Mouse (Mus musculus): ENCODE measurements around the gene Shisa6. TPM values are rescaled to one million over a fixed set of nuclear protein-coding genes. Genes with fewer than 3 reads are reported as not detected.

Shisa6 gene
- total and polyA plus RNA-seq, 3 experiments: not detected

DNA sequence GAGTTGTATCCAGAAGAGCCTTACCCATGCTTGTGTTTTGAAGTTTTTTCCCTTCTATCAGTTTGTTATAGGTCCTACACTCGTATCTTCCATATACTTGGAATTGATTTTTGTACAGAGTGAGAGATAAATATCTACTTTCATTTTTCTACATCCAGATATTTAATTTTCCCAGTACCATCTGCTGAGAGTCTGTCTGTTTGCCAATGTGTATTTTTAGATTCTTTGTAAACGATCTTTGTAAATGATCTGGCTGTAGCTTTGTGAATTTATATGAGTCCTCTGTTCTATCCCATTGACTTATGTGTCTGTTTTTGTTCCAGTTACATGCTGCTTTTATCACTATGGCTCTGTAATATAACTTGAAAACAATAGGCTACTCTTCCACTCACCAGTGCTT is 348.0 kb downstream of the Shisa6 start:
- dilution Hi-C loops (cut with MboI; ENCODE audit: extremely low pct_ligation_motif_present, extremely low pct_unique_long_range_greater_than_20kb, low sequenced_read_pairs): no loop called here
- Histone ChIP-seq H3K79me2 (replicated peaks; ENCODE audit: control insufficient read depth, extremely low read depth, insufficient read depth, poor library complexity, severe bottlenecking) (no peaks in the 10 kb centered on the region), H3K27ac (ENCODE audit: insufficient read depth, low read depth) (no peak overlapping the region), H3K9me3 (replicated peaks; ENCODE audit: low read length) (no peaks in the 10 kb centered on the region), H3K9ac (ENCODE audit: insufficient read depth, low read depth) (no peak overlapping the region), H3K27me3 (replicated peaks) (peaks cover 4% of the 10 kb centered on the region), H3K4me2 (ENCODE audit: insufficient read depth, low read depth, poor library complexity, severe bottlenecking) (no peak overlapping the region), H3K36me3 (replicated peaks in 1 of 2; ENCODE audit: control insufficient read depth in 1 of 2, insufficient read depth in 1 of 2, low read length in 1 of 2) (no peaks in the 10 kb centered on the region), H3K4me3 (replicated peaks in 1 of 3; ENCODE audit: low read depth in 2 of 3, low read length in 2 of 3, poor library complexity in 1 of 3) (no peak overlapping the region), H3K4me1 (ENCODE audit: control insufficient read depth in 1 of 2, insufficient read depth in 2 of 2) (no peaks in the 10 kb centered on the region)
- DNase-seq (ENCODE audit: extremely low read depth): no peak
- in situ Hi-C loops (cut with MboI; ENCODE audit: low pct_ligation_motif_present, low pct_unique_long_range_greater_than_20kb, low sequenced_read_pairs): no loop called here
- no peak for TF ChIP-seq MAFK (IDR thresholded peaks at IDR 0.05; ENCODE audit: insufficient replicate concordance, low read length)
- no peak for TF ChIP-seq TCF12 (IDR thresholded peaks at IDR 0.05; ENCODE audit: low read depth, low read length)
- no peak for TF ChIP-seq ZC3H11A (IDR thresholded peaks at IDR 0.05; ENCODE audit: low read depth, low read length)
- TF ChIP-seq RCOR1 (conservative IDR thresholded peaks at IDR 0.05; ENCODE audit: low read depth, low read length): no peak
- TF ChIP-seq CHD2 (IDR thresholded peaks at IDR 0.05; ENCODE audit: low read length): no peak
- no peak for TF ChIP-seq E2F4 (IDR thresholded peaks at IDR 0.05; ENCODE audit: insufficient replicate concordance, low read depth, low read length)
- TF ChIP-seq JUN (IDR thresholded peaks at IDR 0.05; ENCODE audit: insufficient read depth, low read depth, low read length): no peak
- no peak for TF ChIP-seq MAZ (IDR thresholded peaks at IDR 0.05; ENCODE audit: low read depth, low read length)
- no peak for TF ChIP-seq USF1 (IDR thresholded peaks at IDR 0.05; ENCODE audit: low read depth, low read length)
- TF ChIP-seq ZKSCAN1 (IDR thresholded peaks at IDR 0.05; ENCODE audit: borderline replicate concordance, low read depth, low read length): no peak
- no peak for TF ChIP-seq CHD1 (IDR thresholded peaks at IDR 0.05; ENCODE audit: low read depth, low read length)

- dilution Hi-C loops (cut with MboI; ENCODE audit: extremely low pct_ligation_motif_present, extremely low pct_unique_long_range_greater_than_20kb, low sequenced_read_pairs) (no loop called here), in situ Hi-C loops (cut with MboI; ENCODE audit: low pct_ligation_motif_present, low pct_unique_long_range_greater_than_20kb, low sequenced_read_pairs) (no loop called here)
- Histone ChIP-seq H3K9ac (ENCODE audit: insufficient read depth, low read depth) (no peak within 1 kb of the TSS), H3K27ac (ENCODE audit: insufficient read depth, low read depth) (no peak within 1 kb of the TSS), H3K36me3 (replicated peaks in 1 of 2; ENCODE audit: control insufficient read depth in 1 of 2, insufficient read depth in 1 of 2, low read length in 1 of 2) (no peaks in the 10 kb centered on the region), H3K79me2 (replicated peaks; ENCODE audit: control insufficient read depth, extremely low read depth, insufficient read depth, poor library complexity, severe bottlenecking) (no peaks in the 10 kb centered on the region), H3K27me3 (replicated peaks) (no peaks in the 10 kb centered on the region), H3K4me1 (ENCODE audit: control insufficient read depth in 1 of 2, insufficient read depth in 2 of 2) (no peaks in the 10 kb centered on the region), H3K4me3 (replicated peaks in 1 of 3; ENCODE audit: low read depth in 2 of 3, low read length in 2 of 3, poor library complexity in 1 of 3) (no peak within 1 kb of the TSS), H3K4me2 (ENCODE audit: insufficient read depth, low read depth, poor library complexity, severe bottlenecking) (no peak within 1 kb of the TSS), H3K9me3 (replicated peaks; ENCODE audit: low read length) (peaks cover 6% of the 10 kb centered on the region)
- TF ChIP-seq MAFK (IDR thresholded peaks at IDR 0.05; ENCODE audit: insufficient replicate concordance, low read length): no peak
- no peak for TF ChIP-seq CHD2 (IDR thresholded peaks at IDR 0.05; ENCODE audit: low read length)
- no peak for TF ChIP-seq ELF1 (IDR thresholded peaks at IDR 0.05; ENCODE audit: low read depth, low read length)
- TF ChIP-seq SIN3A (IDR thresholded peaks at IDR 0.05; ENCODE audit: low read length): no peak
- TF ChIP-seq JUND (conservative IDR thresholded peaks at IDR 0.05; ENCODE audit: low read depth, low read length): no peak
- no peak for TF ChIP-seq GABPA (IDR thresholded peaks at IDR 0.05; ENCODE audit: insufficient replicate concordance, low read depth, low read length)
- TF ChIP-seq UBTF (IDR thresholded peaks at IDR 0.05; ENCODE audit: low read depth, low read length): no peak
- no peak for TF ChIP-seq POLR2AphosphoS2 (IDR thresholded peaks at IDR 0.05; ENCODE audit: low read depth, low read length)
- no peak for TF ChIP-seq CTCF (conservative IDR thresholded peaks at IDR 0.05 in 1 of 2, IDR thresholded peaks at IDR 0.05 in 1 of 2; ENCODE audit: low read depth in 2 of 2, low read length in 2 of 2)
- no peak for TF ChIP-seq HCFC1 (IDR thresholded peaks at IDR 0.05; ENCODE audit: low read depth, low read length)
- TF ChIP-seq JUN (IDR thresholded peaks at IDR 0.05; ENCODE audit: insufficient read depth, low read depth, low read length): no peak
- TF ChIP-seq NELFE (IDR thresholded peaks at IDR 0.05; ENCODE audit: low read depth, low read length): no peak
- no peak for TF ChIP-seq MYC (IDR thresholded peaks at IDR 0.05; ENCODE audit: low read depth, low read length)
- TF ChIP-seq ZMIZ1 (IDR thresholded peaks at IDR 0.05; ENCODE audit: low read depth, low read length): no peak
- no peak for TF ChIP-seq ZNF384 (IDR thresholded peaks at IDR 0.05; ENCODE audit: low read depth, low read length)
- no peak for TF ChIP-seq ZC3H11A (IDR thresholded peaks at IDR 0.05; ENCODE audit: low read depth, low read length)
- no peak for TF ChIP-seq EP300 (IDR thresholded peaks at IDR 0.05; ENCODE audit: low read length)
- DNase-seq (ENCODE audit: extremely low read depth): no peak
Measured at GRCm38 (mm10) chr11:66167801-66168651, 357.7 kb downstream of the Shisa6 start, which contains the start of gene Dnah9. TSS of gene Dnah9 (minus strand) at chr11:66168551.
